Mouse (Mus musculus) kidney, adult 11 months (tissue): ENCODE data around the gene Ptma.
"Not testable (repeated sequence)": the region's sequence is repeated elsewhere in the genome, so short reads cannot be mapped to it uniquely, and the experiment has no call there.

Source experiments
- DNase-seq: peaks from one replicate; pipeline ENCODE4 v3.0.0; 2022

Ptma gene

GRCm38 (mm10) chr1:86497361-86497760, 29.2 kb upstream of the Ptma start:
- peak; percentile 76 for DNase-seq

DNA sequence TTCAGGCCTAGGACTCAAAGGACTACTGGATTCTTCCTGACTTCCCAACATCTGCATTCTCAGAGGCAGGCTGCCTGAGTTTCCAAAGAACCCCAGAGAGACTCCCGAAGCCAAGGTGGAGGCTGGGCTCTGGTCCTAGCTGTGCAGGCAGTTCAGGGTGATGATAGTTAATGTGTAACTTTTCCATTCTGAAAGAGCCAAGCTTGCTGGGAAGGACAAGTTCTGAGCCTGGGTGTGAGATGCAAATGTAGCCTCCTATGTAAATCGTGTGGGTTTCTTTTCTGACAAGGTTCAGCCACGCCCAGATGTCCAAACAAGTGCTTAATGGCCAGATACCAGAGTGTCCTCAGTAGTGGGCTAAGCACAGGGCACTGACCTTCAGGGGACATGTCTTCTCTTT, 28.5 kb upstream of the Ptma start:
- peak; percentile 91 for DNase-seq

- DNase-seq: no peak
These were observed 27.9 kb upstream of the Ptma start for GRCm38 (mm10) chr1:86498611-86499010.

DNA sequence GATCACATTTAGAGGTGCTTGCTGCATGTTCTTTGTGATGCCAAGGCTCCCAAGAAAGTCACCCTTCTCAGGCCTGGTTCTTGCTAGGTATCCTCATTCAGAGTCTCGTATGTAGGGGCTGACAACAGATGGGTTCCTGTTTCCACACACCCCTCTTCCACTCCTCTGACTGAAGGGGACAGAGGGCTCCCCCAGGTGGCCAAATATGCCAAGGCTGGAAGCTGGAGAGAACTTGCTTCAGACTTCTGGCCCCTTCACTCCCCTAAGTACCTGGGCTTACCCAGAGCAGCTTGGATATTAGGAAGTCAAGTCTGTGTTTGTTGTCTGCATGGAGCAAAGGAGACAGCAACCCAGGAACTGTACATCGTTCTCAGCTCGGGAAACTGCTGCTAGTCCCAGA, 26.6 kb upstream of the Ptma start:
- peak; percentile 67 for DNase-seq

DNA sequence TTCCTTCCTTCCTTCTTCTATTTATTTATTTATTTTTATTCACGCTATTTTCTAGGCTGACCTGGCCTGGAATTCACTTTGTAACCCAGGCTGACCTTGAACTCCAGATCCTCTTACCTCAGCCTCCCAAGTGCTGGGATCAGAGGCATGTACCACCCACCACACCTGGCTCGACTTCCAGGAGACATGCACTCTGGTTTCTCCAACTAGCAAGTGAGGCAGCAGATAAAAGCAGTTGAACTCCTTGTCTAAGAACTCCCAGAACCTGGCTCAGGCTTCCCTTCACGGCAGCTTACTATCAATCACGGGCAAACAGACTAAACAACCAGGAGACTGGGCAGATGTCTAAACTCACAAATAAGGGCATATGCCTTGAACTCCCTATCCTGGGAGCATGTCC, 25.8 kb upstream of the Ptma start:
- no peak for DNase-seq

DNA sequence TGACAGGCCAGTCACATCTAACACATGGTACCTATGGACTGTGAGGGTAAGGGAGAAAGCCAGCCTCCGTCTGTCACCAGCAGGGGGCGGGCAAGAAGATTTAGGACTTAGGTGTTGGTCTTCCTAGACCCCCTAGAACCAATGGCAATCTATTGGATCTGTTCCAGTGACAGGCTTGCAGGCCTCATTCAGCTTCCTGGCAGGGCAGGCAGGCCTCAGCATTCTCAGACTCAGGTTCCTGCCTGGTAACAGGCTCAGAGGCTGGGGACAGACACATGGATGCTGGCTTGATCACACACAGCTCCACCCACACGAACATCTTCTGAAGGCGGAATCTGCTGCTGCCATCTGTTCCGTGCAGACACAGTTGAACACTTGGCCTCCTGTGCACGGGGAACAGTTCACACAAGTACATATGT, 25.4 kb upstream of the Ptma start:
- peak; percentile 61 for DNase-seq

- DNase-seq: peak; percentile 94
These were observed 25.0 kb upstream of the Ptma start for GRCm38 (mm10) chr1:86501559-86501958.

- DNase-seq: no peak
These were observed 24.1 kb upstream of the Ptma start for GRCm38 (mm10) chr1:86502221-86503048.

DNA sequence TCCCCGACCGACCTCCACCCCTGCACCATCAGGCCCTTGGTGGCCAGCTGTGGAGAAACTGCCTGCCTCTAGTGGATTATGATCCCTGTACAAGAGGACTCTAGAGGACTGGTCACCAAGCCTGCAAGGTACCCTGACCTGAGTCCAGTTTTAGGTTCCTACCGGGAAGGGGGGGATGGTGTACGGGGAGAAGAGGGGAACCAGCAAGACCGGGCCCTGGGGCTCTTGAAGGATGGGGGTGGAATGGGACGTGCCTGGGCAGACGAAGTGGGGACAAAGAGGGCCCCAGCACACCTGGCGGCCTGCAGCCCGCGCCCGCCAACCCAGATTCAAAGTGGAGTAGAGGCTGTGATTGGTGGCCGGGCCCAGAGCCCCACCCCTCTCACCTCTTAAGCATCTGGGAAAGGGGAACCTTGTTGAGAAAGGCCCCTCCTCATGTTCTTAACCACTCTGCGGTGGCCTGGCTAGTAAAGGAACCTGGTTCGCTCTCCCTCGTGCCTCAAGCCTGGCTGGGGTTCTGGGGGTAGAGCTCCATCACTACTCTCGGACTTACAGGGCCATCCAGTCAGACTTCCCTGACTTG, 23.3 kb upstream of the Ptma start:
- DNase-seq: no peak

DNA sequence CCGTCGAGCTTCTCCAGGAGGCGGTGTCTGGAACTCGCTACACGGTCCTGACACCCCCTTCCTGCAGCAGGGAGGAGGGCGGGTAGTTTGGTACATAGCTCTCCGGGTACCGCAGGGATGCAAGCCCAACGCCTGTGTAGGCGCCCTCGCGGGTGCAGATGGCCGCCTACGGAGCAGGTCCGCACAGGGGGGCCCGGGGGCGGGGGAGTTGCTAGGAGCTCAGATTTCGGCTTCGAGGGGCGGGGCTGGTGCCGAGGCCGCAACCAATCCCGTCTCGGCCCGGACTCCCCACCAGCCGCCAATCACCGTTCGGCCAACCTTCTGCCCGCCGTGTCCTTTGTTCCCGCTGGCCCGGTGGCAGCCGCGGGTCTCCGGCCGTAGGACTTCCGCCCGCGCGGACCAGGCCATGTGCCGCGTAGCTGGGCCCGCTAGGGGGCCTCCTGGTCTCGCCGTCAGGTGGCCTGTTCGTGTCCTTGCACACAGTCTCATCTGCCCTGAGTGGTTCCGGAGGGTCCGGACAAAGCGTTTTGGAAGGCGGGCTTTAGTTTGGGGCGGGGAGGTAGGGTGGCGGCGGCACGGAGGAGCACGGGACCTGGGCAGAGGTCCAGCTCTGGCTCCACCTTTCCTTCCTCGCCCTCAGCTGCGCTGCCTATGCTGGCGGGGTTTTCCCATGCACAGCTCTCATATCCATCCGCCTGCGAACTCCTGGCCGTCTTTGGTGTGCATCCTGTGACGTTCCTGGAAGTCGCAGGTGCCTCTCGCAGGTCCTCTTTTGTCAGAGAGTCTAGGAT, 22.4 kb upstream of the Ptma start:
- DNase-seq: peak; percentile 97

DNA sequence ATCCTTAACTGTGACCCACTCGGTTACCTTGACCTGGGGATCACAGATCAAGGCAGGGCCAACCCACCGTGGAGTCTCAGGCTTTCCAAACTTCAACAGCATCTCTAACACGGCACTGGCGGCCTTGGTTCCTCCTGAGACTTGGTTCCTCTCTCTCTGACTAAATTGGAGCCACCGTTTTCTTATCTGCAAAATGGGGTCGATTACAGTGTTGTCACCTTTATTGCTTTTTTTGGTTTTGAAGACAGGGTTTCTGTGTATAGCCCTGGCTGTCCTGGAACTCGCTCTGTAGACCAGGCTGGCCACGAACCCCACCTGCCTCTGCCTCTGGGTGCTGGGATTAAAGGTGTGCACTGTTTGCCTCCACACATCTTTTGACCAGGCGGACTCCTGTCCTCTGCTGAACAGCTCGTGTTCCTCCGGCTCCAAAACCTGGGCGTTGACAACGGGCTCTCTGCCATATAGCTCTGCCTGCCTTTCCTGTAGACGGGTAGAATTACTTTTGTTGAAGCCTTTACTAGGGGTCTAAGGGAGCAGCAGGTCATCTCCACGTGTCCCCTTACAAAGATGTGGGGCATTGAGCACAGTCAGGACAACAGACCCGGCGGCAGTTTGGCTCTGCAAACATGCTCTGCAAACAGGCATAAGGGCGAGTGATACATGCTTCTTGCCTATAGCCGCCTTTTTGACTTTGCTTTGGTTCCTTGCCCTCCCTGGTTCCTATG, 21.7 kb upstream of the Ptma start:
- DNase-seq: no peak

DNA sequence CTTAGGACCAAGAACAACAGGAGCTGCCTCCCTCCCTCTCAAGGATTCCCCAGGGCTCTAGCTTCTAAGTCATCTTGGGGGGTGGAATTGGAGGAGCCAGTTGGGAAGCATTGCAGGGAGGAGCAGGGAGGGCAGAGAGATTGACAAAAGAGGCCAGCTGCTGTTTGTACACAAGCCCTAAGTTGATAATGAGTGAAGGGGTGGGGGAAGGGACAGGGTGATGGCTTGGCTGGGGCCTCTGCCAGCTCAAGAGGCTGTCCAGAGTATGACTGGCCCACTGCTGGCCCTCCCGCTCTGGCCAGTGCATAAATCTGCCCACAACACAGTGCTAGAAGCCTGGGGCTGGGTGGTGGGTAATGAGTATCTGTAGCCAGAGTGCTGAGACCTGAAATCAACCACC, 21.1 kb upstream of the Ptma start:
- no peak for DNase-seq

GRCm38 (mm10) chr1:86506420-86506819, 20.1 kb upstream of the Ptma start:
- no peak for DNase-seq

DNA sequence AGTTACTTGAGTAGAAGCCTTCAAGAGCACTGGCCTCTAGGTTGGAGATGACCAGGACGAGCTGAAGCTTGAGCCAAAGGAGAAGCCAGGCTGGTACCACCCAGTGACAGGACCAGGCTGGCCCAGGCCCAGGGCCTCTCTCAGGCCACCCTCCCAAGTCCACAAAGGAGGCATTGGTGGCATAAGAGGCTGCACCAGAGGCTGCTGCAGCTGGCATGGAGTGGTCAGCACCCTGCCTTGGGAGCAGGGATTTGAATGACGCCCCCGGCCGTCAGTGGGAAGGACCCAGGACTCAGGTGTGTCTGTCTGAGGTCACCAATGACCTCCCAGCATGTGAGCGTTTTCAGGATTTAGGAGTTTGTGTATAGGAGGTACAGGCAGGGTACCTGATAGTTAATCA, 18.7 kb upstream of the Ptma start:
- no peak for DNase-seq

DNA sequence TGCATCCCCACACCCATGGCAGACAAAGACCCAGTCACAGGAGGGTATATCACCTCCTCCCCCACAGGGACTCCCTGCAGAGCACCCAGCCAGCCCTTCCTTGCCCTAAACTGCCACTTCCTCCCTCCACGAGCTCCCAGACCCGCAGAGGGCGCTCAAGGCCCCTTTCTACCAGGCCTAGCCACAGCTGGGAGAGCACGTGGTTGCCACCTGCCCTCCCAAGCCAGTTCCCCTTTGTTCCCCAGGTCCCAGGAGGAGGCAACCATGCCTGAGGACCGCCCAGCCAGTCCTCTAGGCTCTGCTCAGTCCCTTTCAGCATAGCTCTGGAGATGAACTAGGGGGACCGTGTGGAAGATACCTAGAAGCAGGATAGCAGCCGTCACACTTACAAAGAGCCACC, 17.1 kb upstream of the Ptma start:
- DNase-seq: peak; percentile 86

GRCm38 (mm10) chr1:86510266-86510665, 16.3 kb upstream of the Ptma start:
- DNase-seq: no peak

- no peak for DNase-seq
These were observed 15.7 kb upstream of the Ptma start for GRCm38 (mm10) chr1:86510676-86511441.

GRCm38 (mm10) chr1:86512154-86512720, 14.3 kb upstream of the Ptma start:
- no peak for DNase-seq

DNA sequence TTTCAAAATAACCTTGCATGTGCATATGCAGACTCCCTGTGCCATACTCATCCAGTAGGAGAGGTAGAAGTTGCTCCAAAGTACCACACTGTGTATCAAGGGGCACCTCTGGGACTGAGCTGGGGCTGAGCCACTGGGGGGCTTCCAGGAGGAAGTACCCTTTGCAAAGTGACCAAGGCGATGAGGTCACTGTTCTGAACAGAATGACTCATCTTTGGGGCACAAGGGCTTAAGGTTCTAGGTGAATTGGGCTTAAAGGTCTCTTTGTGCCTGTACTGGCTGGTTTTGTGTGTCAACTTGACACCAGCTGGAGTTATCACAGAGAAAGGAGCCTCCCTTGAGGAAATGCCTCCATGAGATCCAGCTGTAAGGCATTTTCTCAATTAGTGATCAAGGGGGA, 13.5 kb upstream of the Ptma start:
- DNase-seq: not testable (repeated sequence)

DNA sequence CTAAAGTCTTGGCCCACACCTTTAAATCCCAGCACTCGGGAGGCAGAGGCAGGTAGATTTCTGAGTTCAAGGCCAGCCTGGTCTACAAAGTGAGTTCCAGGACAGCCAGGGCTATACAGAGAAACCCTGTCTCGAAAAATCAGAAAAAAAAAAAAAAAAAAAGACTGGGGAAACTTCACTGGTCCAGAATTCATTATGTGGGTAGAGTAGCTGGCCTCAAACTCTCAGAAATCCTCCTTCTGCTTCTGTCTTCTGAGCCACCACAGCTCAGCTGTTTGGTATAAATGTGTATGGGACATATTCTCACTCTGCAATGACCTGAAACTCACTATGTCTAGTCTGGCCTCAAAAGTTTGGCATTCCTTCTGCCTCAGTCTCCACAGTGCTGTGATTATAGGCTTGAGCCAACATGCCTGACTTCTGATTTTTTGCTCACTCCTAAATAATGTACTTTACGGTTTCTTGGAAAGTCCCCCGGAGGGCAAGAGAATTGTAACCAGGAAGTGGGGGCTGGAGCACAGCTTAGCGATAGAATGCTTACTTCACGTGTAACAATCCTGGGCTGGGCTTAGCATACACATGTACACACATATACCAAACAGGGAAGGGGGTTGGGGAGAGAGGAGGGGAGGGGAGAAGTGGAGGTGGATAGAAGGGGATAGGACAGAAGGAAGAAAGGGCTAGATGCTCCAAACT, 10.7 kb upstream of the Ptma start:
- no peak for DNase-seq

DNA sequence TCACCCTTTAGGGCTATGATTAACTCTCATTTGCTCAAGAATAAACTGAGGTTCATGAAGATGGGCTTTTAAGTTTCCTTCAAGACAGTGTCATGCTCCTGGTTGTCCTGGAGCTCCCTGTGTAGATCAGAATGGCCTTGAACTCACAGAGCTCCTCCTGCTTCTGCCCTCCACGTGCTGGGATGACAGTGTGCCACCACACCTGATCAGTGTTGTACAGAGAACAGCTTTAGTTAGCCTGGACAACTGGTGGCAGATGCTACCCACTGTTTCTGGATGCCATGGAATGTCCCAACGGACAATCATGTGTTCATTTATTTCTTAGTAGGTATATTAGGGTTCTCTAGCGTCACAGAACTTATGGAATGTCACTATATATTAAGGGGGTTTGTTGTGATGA, 9.4 kb upstream of the Ptma start:
- DNase-seq: no peak
